11 mouse cellular contexts compared by ENCODE assay signal in the genomic region with DNA sequence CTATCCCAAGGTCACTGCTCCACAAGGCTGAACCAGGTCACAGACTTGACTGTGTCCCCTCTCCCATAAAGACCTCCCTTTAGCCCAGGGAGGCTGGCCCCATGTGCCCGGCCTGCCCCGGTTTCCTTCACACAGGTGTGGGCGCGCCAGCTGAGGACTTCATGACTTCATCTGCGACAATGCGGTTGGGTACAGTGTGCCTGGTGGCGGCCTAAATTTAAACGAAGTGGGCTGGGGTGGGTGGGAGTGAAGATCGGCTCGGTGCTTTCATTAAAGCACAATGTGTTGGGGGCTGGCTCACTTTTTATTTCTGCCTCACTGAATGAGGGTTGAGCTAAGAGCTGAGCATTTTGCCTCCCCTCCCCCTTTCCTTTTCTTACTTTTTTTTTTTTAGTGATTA.
DNase-seq lines count a peak whose midpoint lies in the region; ATAC-seq and TF ChIP-seq lines count a peak whose summit lies in the region.
"Had no signal": no experiment of that assay in that cellular context is flagged by ENCODE, and none has a peak within 500 bp of the region (broad histone marks: within the 10 kb centered on the region; RNA-seq: fewer than 3 reads in every experiment).

No protein-coding gene starts in this region.

- intact Hi-C loops in gastrocnemius, postnatal 36 days (cut with DNase I), result no loop called here

- WGBS in hindbrain, embryonic 16.5 days, result 61% methylated on average over 10 of the region's 10 CpGs
- 64% methylated on average over 10 of the region's 10 CpGs for WGBS in hindbrain, embryonic 13.5 days
- 85% methylated on average over 10 of the region's 10 CpGs for whole genome bisulfite sequencing in midbrain, embryonic 14.5 days
- 90% methylated on average over 10 of the region's 10 CpGs for WGBS in stomach, postnatal 0 days

- no peaks in the 10 kb centered on the region for H3K27me3 ChIP-seq in hindbrain, embryonic 16.5 days (replicated peaks; ENCODE audit: control insufficient read depth, insufficient read depth, low read length)
- H3K27me3 ChIP-seq in hindbrain, embryonic 13.5 days, result no peaks in the 10 kb centered on the region
- no peaks in the 10 kb centered on the region for H3K27me3 ChIP-seq in midbrain, embryonic 14.5 days (ENCODE audit: control insufficient read depth, insufficient read depth, low read length)
- H3K27me3 ChIP-seq in stomach, postnatal 0 days (ENCODE audit: control insufficient read depth, insufficient read depth, low read length), result no peaks in the 10 kb centered on the region
- H3K27me3 ChIP-seq: neural tube, embryonic 12.5 days had no signal

- no peak overlapping the region for H3K27ac ChIP-seq in hindbrain, embryonic 16.5 days (ENCODE audit: low read depth, low read length)
- H3K27ac ChIP-seq in hindbrain, embryonic 13.5 days, result no peak overlapping the region
- 0 out of 2 replicates have a peak overlapping the region, but pooled peaks have one; percentile 20 for H3K27ac ChIP-seq in midbrain, embryonic 14.5 days (replicated peaks; ENCODE audit: low read depth, low read length)
- H3K27ac ChIP-seq in stomach, postnatal 0 days (replicated peaks), result no peak overlapping the region
- H3K27ac ChIP-seq: neural tube, embryonic 12.5 days had no signal

- H3K36me3 ChIP-seq in hindbrain, embryonic 16.5 days (ENCODE audit: control insufficient read depth, insufficient read depth, low read length), result no peaks in the 10 kb centered on the region
- H3K36me3 ChIP-seq in hindbrain, embryonic 13.5 days, result peaks cover 4% of the 10 kb centered on the region; the same call in 1 of the 2 replicates
- H3K36me3 ChIP-seq in midbrain, embryonic 14.5 days (ENCODE audit: control insufficient read depth, insufficient read depth, low read length), result no peaks in the 10 kb centered on the region
- H3K36me3 ChIP-seq in stomach, postnatal 0 days (ENCODE audit: control insufficient read depth, insufficient read depth, low read length), result no peaks in the 10 kb centered on the region
- H3K36me3 ChIP-seq: neural tube, embryonic 12.5 days had no signal

- peak; percentile 24 for DNase-seq in brain, embryonic 14.5 days (ENCODE audit: low read depth)
- DNase-seq in layer of hippocampus, adult 18-20 months (ENCODE audit: low spot score in 2 of 2), result peak; percentile 50 to 74
- DNase-seq in midbrain, embryonic 14.5 days, result no peak
- no peak for DNase-seq in stomach, postnatal 0 days (ENCODE audit: low spot score)
- no peak for DNase-seq in gastrocnemius, adult 18-20 months (ENCODE audit: low spot score)
- no peak for DNase-seq in gastrocnemius, postnatal 36 days
- DNase-seq: cerebellum, adult 2 months; lung, postnatal 10 days had no signal

- no peak overlapping the region for H3K4me3 ChIP-seq in hindbrain, embryonic 16.5 days (ENCODE audit: low read length)
- H3K4me3 ChIP-seq in hindbrain, embryonic 13.5 days, result no peak overlapping the region
- H3K4me3 ChIP-seq in midbrain, embryonic 14.5 days (replicated peaks; ENCODE audit: low read depth, low read length), result no peak overlapping the region
- no peak overlapping the region for H3K4me3 ChIP-seq in stomach, postnatal 0 days (ENCODE audit: low read depth, low read length)
- H3K4me3 ChIP-seq: neural tube, embryonic 12.5 days had no signal

- no peaks in the 10 kb centered on the region; the same call in none of the 2 replicates for H3K4me1 ChIP-seq in hindbrain, embryonic 16.5 days (ENCODE audit: control insufficient read depth, insufficient read depth, low read depth, low read length)
- peaks cover 33% of the 10 kb centered on the region for H3K4me1 ChIP-seq in hindbrain, embryonic 13.5 days (replicated peaks)
- peaks cover 22% of the 10 kb centered on the region; the same call in 1 of the 2 replicates for H3K4me1 ChIP-seq in midbrain, embryonic 14.5 days (ENCODE audit: control insufficient read depth, insufficient read depth, low read length)
- H3K4me1 ChIP-seq in stomach, postnatal 0 days (replicated peaks; ENCODE audit: control insufficient read depth, insufficient read depth), result 0 out of 2 replicates have a peak, but pooled peaks cover 4% of the 10 kb centered on the region

- H3K4me2 ChIP-seq in hindbrain, embryonic 16.5 days (ENCODE audit: low read length), result no peak overlapping the region
- H3K4me2 ChIP-seq in hindbrain, embryonic 13.5 days, result no peak overlapping the region
- H3K4me2 ChIP-seq in midbrain, embryonic 14.5 days (ENCODE audit: low read length), result no peak overlapping the region
- no peak overlapping the region for H3K4me2 ChIP-seq in stomach, postnatal 0 days (replicated peaks; ENCODE audit: low read depth)
- H3K4me2 ChIP-seq: neural tube, embryonic 12.5 days had no signal

- TF ChIP-seq CTCF in brain, embryonic 14.5 days (IDR thresholded peaks at IDR 0.05; ENCODE audit: borderline replicate concordance, extremely low read depth, insufficient read depth, insufficient read length), result no peak
- no peak for TF ChIP-seq CTCF in stomach, postnatal 0 days (IDR thresholded peaks at IDR 0.05; ENCODE audit: low read depth)

- no peak overlapping the region for H3K9ac ChIP-seq in hindbrain, embryonic 16.5 days (ENCODE audit: low read depth, low read length)
- no peak overlapping the region for H3K9ac ChIP-seq in hindbrain, embryonic 13.5 days
- H3K9ac ChIP-seq in midbrain, embryonic 14.5 days (replicated peaks; ENCODE audit: low read length), result no peak overlapping the region
- H3K9ac ChIP-seq in stomach, postnatal 0 days (ENCODE audit: low read length), result no peak overlapping the region
- H3K9ac ChIP-seq: neural tube, embryonic 12.5 days had no signal

- ATAC-seq in hindbrain, embryonic 16.5 days, result 0 out of 2 replicates have a peak, but pooled peaks have one; percentile 43
- no peak for ATAC-seq in hindbrain, embryonic 13.5 days (ENCODE audit: low FRiP score)
- ATAC-seq in midbrain, embryonic 14.5 days (ENCODE audit: low FRiP score, low TSS enrichment), result no peak
- no peak for ATAC-seq in stomach, postnatal 0 days (ENCODE audit: low FRiP score, low TSS enrichment)

- TF ChIP-seq EP300 in stomach, postnatal 0 days (optimal IDR thresholded peaks at IDR 0.05), result no peak

- TF ChIP-seq POLR2A in brain, embryonic 14.5 days (IDR thresholded peaks at IDR 0.05; ENCODE audit: borderline replicate concordance, extremely low read depth, insufficient read depth, insufficient read length, poor library complexity, severe bottlenecking), result no peak

- H3K9me3 ChIP-seq in hindbrain, embryonic 16.5 days (ENCODE audit: control insufficient read depth, low read length), result no peaks in the 10 kb centered on the region
- H3K9me3 ChIP-seq in hindbrain, embryonic 13.5 days, result no peaks in the 10 kb centered on the region
- no peaks in the 10 kb centered on the region for H3K9me3 ChIP-seq in midbrain, embryonic 14.5 days (ENCODE audit: control insufficient read depth, low read length)
- H3K9me3 ChIP-seq in stomach, postnatal 0 days (ENCODE audit: control insufficient read depth, low read length), result no peaks in the 10 kb centered on the region

Comparison
In these comparisons a context has a peak if more than half of its experiments do, and no peak if none do; other contexts are left out.
1. DNase-seq: peak in brain, embryonic 14.5 days (single experiment) and layer of hippocampus, adult 18-20 months (2 of 2); none in midbrain, embryonic 14.5 days (single experiment), stomach, postnatal 0 days (single experiment), gastrocnemius, adult 18-20 months (single experiment) and gastrocnemius, postnatal 36 days (0 of 2).